Mouse (Mus musculus): ENCODE measurements around the gene Clpb. TPM values are rescaled to one million over a fixed set of nuclear protein-coding genes. Genes with fewer than 3 reads are reported as not detected.

Gene Clpb
- total RNA-seq, 1 experiment from 2014 or later: 14.6 TPM

GRCm38 (mm10) chr7:101666581-101666980 lies 3.1 kb downstream of the Clpb start:
- ATAC-seq (replicated peaks; ENCODE audit: insufficient number of reproducible peaks, low FRiP score, low TSS enrichment, poor library complexity, severe bottlenecking): no peak

- ATAC-seq (replicated peaks; ENCODE audit: insufficient number of reproducible peaks, low FRiP score, low TSS enrichment, poor library complexity, severe bottlenecking): no peak
Observed at GRCm38 (mm10) chr7:101671601-101672280, 8.3 kb downstream of the Clpb start.

GRCm38 (mm10) chr7:101673497-101673896 lies 10.1 kb downstream of the Clpb start:
- ATAC-seq (replicated peaks; ENCODE audit: insufficient number of reproducible peaks, low FRiP score, low TSS enrichment, poor library complexity, severe bottlenecking): no peak

GRCm38 (mm10) chr7:101676033-101676761 lies 12.8 kb downstream of the Clpb start:
- no peak for ATAC-seq (replicated peaks; ENCODE audit: insufficient number of reproducible peaks, low FRiP score, low TSS enrichment, poor library complexity, severe bottlenecking)

GRCm38 (mm10) chr7:101676762-101677308 lies 13.4 kb downstream of the Clpb start:
- ATAC-seq (replicated peaks; ENCODE audit: insufficient number of reproducible peaks, low FRiP score, low TSS enrichment, poor library complexity, severe bottlenecking): no peak

- ATAC-seq (replicated peaks; ENCODE audit: insufficient number of reproducible peaks, low FRiP score, low TSS enrichment, poor library complexity, severe bottlenecking): peak; percentile 53; the same call in 1 of the 2 replicates
Observed at GRCm38 (mm10) chr7:101679591-101679990, 16.2 kb downstream of the Clpb start.

- ATAC-seq (replicated peaks; ENCODE audit: insufficient number of reproducible peaks, low FRiP score, low TSS enrichment, poor library complexity, severe bottlenecking): no peak
Observed at GRCm38 (mm10) chr7:101680961-101681360, 17.5 kb downstream of the Clpb start.

- ATAC-seq (replicated peaks; ENCODE audit: insufficient number of reproducible peaks, low FRiP score, low TSS enrichment, poor library complexity, severe bottlenecking): no peak
Observed at GRCm38 (mm10) chr7:101681565-101682071, 18.2 kb downstream of the Clpb start.

GRCm38 (mm10) chr7:101682886-101683285 lies 19.5 kb downstream of the Clpb start:
- ATAC-seq (replicated peaks; ENCODE audit: insufficient number of reproducible peaks, low FRiP score, low TSS enrichment, poor library complexity, severe bottlenecking): no peak

GRCm38 (mm10) chr7:101683976-101684630 lies 20.7 kb downstream of the Clpb start:
- ATAC-seq (replicated peaks; ENCODE audit: insufficient number of reproducible peaks, low FRiP score, low TSS enrichment, poor library complexity, severe bottlenecking): no peak

- no peak for ATAC-seq (replicated peaks; ENCODE audit: insufficient number of reproducible peaks, low FRiP score, low TSS enrichment, poor library complexity, severe bottlenecking)
Observed at GRCm38 (mm10) chr7:101684671-101685070, 21.2 kb downstream of the Clpb start.

- ATAC-seq (replicated peaks; ENCODE audit: insufficient number of reproducible peaks, low FRiP score, low TSS enrichment, poor library complexity, severe bottlenecking): no peak
Observed at GRCm38 (mm10) chr7:101687144-101687543, 23.7 kb downstream of the Clpb start.

GRCm38 (mm10) chr7:101690471-101690870 lies 27.0 kb downstream of the Clpb start:
- no peak for ATAC-seq (replicated peaks; ENCODE audit: insufficient number of reproducible peaks, low FRiP score, low TSS enrichment, poor library complexity, severe bottlenecking)

- ATAC-seq (replicated peaks; ENCODE audit: insufficient number of reproducible peaks, low FRiP score, low TSS enrichment, poor library complexity, severe bottlenecking): no peak
Observed at GRCm38 (mm10) chr7:101691863-101692262, 28.4 kb downstream of the Clpb start.

- ATAC-seq (replicated peaks; ENCODE audit: insufficient number of reproducible peaks, low FRiP score, low TSS enrichment, poor library complexity, severe bottlenecking): no peak
Observed at GRCm38 (mm10) chr7:101692446-101692845, 29.0 kb downstream of the Clpb start.

GRCm38 (mm10) chr7:101695483-101695882 lies 32.0 kb downstream of the Clpb start:
- no peak for ATAC-seq (replicated peaks; ENCODE audit: insufficient number of reproducible peaks, low FRiP score, low TSS enrichment, poor library complexity, severe bottlenecking)

GRCm38 (mm10) chr7:101696931-101697723 lies 33.7 kb downstream of the Clpb start:
- no peak for ATAC-seq (replicated peaks; ENCODE audit: insufficient number of reproducible peaks, low FRiP score, low TSS enrichment, poor library complexity, severe bottlenecking)

- no peak for ATAC-seq (replicated peaks; ENCODE audit: insufficient number of reproducible peaks, low FRiP score, low TSS enrichment, poor library complexity, severe bottlenecking)
Observed at GRCm38 (mm10) chr7:101700296-101700695, 36.9 kb downstream of the Clpb start.

Data from monocyte, adult 5-6 weeks (primary cell).